Mouse (Mus musculus): ENCODE data around the gene Dennd1b.

- TF ChIP-seq CTCF (IDR thresholded peaks at IDR 0.05; ENCODE audit: low read depth), result no peak
- TF ChIP-seq EP300 (IDR thresholded peaks at IDR 0.05; ENCODE audit: low read depth), result no peak
Measured at GRCm38 (mm10) chr1:139145516-139145915, 182.3 kb downstream of the Dennd1b start.
